Mouse (Mus musculus) testis, adult 2 months (tissue): ENCODE measurements around the gene Nme2. TPM values are rescaled to one million over a fixed set of nuclear protein-coding genes. Genes with fewer than 3 reads are reported as not detected.

Experiments
- H3K27ac ChIP-seq: fragments of 200-500 bp; 2 replicates; pipeline ENCODE4 v1.5.1; 2012; ENCODE audit warnings: low read depth, low read length; ENCODE audit not compliant: control insufficient read depth, insufficient read depth
- H3K27me3 ChIP-seq: fragments of 200-500 bp; 2 replicates; pipeline ENCODE4 v1.6.1; 2012; ENCODE audit warnings: mild to moderate bottlenecking, low read length, moderate library complexity; ENCODE audit not compliant: control insufficient read depth, insufficient read depth
- H3K36me3 ChIP-seq: fragments of 200-500 bp; 2 replicates; pipeline ENCODE4 v1.6.1; 2012; ENCODE audit warnings: mild to moderate bottlenecking, low read length; ENCODE audit not compliant: control insufficient read depth, insufficient read depth
- H3K4me1 ChIP-seq: fragments of 200-500 bp; 2 replicates; pipeline ENCODE4 v1.6.1; 2012; ENCODE audit warnings: low read length; ENCODE audit not compliant: control insufficient read depth, insufficient read depth
- H3K4me3 ChIP-seq: fragments of 200-500 bp; 2 replicates; pipeline ENCODE4 v1.5.1; 2012; ENCODE audit warnings: low read depth, mild to moderate bottlenecking, low read length, moderate library complexity, mixed read lengths; ENCODE audit not compliant: control insufficient read depth
- CTCF ChIP-seq: fragments of 200-500 bp; IDR thresholded peaks from 2 replicates; pipeline ENCODE4 v1.5.1; 2012; ENCODE audit warnings: low read depth, mild to moderate bottlenecking, inconsistent platforms, low read length, moderate library complexity; ENCODE audit not compliant: control insufficient read depth, insufficient read depth, insufficient replicate concordance
- POLR2A ChIP-seq: fragments of 200-500 bp; IDR thresholded peaks from 2 replicates; pipeline ENCODE4 v1.6.1; 2012; ENCODE audit warnings: low read depth, mild to moderate bottlenecking, inconsistent platforms, low read length, moderate library complexity; ENCODE audit not compliant: control insufficient read depth
- polyA plus RNA-seq: library from polyadenylated mRNA; depleted of rRNA; stranded (reverse); fragments of >200 nt; gene quantifications from 2 replicates; pipeline ENCODE4 v1.2.3, GENCODE M21; 2012; rRNA removed

Nme2 gene
- polyA plus RNA-seq, 1 experiment = 52.8 TPM

DNA sequence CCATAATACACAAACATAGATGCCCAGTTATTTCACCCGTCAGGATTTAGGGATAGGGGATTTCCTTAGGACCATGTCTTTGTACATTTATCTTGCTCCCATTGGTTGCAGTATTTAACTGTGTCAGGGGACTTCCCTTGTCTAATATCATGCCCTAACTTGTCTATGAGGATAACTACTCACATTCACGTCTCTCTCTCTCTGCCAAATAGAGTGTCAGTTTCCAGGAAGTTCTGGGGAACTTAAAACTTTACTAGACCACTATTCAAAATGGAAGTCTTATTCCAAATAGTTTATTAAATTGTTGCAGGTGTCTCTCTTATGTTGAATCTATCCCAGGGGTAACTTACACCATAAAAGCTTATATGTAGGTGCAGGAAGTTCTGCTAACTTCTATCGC lies 44.5 kb downstream of the Nme2 start:
- Histone ChIP-seq H3K36me3 (no peaks in the 10 kb centered on the region; the same call in 1 of the 2 replicates), H3K4me1 (no peaks in the 10 kb centered on the region), H3K4me3 (no peak overlapping the region; the same call in 1 of the 2 replicates), H3K27ac (no peak overlapping the region), H3K27me3 (no peaks in the 10 kb centered on the region)
- no peak for TF ChIP-seq CTCF
- no peak for TF ChIP-seq POLR2A

GRCm38 (mm10) chr11:93908829-93909228 lies 47.2 kb downstream of the Nme2 start:
- TF ChIP-seq CTCF = no peak
- no peak for TF ChIP-seq POLR2A
- H3K4me1 ChIP-seq = no peaks in the 10 kb centered on the region
- no peaks in the 10 kb centered on the region; the same call in 1 of the 2 replicates for H3K36me3 ChIP-seq
- no peak overlapping the region for H3K27ac ChIP-seq
- no peaks in the 10 kb centered on the region for H3K27me3 ChIP-seq
- no peak overlapping the region for H3K4me3 ChIP-seq

GRCm38 (mm10) chr11:93907839-93908238 lies 48.2 kb downstream of the Nme2 start:
- no peaks in the 10 kb centered on the region for H3K4me1 ChIP-seq
- TF ChIP-seq POLR2A (no peak), CTCF (no peak)
- no peaks in the 10 kb centered on the region; the same call in 1 of the 2 replicates for H3K36me3 ChIP-seq
- no peak overlapping the region for H3K27ac ChIP-seq
- no peak overlapping the region for H3K4me3 ChIP-seq
- H3K27me3 ChIP-seq = no peaks in the 10 kb centered on the region

- Histone ChIP-seq H3K27ac (no peak overlapping the region), H3K36me3 (no peaks in the 10 kb centered on the region; the same call in 1 of the 2 replicates), H3K4me1 (no peaks in the 10 kb centered on the region), H3K27me3 (no peaks in the 10 kb centered on the region), H3K4me3 (no peak overlapping the region)
- no peak for TF ChIP-seq POLR2A
- no peak for TF ChIP-seq CTCF
Observed at GRCm38 (mm10) chr11:93906834-93907233, 49.2 kb downstream of the Nme2 start.

Other genes starting within 250 kb of the Nme2 start
- gene Utp18, start 70.5 kb downstream of the Nme2 start, polyA plus RNA-seq = 8.9 and 12.8 TPM in 2 replicates
- gene Mbtd1, start 70.4 kb downstream of the Nme2 start, polyA plus RNA-seq = 15.9 and 20.4 TPM in 2 replicates
- gene Gm20390, start 12.0 kb upstream of the Nme2 start, polyA plus RNA-seq = 17.1 and 19.8 TPM in 2 replicates
- gene Nme1, start 12.3 kb upstream of the Nme2 start, polyA plus RNA-seq = 51.5 and 54.6 TPM in 2 replicates
- 17.7 and 18.8 TPM in 2 replicates for gene Spag9, start 39.8 kb upstream of the Nme2 start, polyA plus RNA-seq